Mouse (Mus musculus): ENCODE measurements around the gene Spred2. TPM values are rescaled to one million over a fixed set of nuclear protein-coding genes. Genes with fewer than 3 reads are reported as not detected.

Spred2 gene
- polyA plus RNA-seq, 1 experiment from 2014 or later: 7.4 TPM

DNA sequence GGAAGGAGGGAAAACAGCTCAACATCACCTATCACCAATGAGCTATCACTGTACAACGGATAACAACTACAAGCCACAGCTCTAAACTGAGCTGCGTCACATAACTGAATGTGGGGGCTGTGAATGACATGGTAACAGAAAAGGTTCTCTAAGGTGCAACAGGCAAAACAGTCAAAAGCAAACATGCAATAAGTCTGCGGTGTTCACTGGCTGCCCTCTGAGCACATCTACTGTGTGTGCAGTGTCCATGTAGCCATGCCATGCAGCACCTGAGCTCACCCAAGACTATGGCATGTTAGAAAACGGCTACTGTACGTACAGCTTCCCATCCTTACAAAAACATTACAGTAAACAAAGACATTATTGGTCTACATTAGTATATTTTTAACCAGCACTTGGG, 148.7 kb downstream of the Spred2 start:
- H3K27me3 ChIP-seq (replicated peaks): no peaks in the 10 kb centered on the region
- 91% methylated on average over 5 of the region's 5 CpGs for WGBS
- H3K4me3 ChIP-seq (replicated peaks): no peak overlapping the region
- no peak overlapping the region for H3K27ac ChIP-seq
- no peak overlapping the region for H3K9ac ChIP-seq
- H3K36me3 ChIP-seq: peaks cover 30% of the 10 kb centered on the region; the same call in 1 of the 2 replicates
- no peak for ATAC-seq (ENCODE audit: insufficient read depth, low FRiP score, low read depth)
- no peak overlapping the region for H3K4me2 ChIP-seq
- no peaks in the 10 kb centered on the region for H3K9me3 ChIP-seq
- no peaks in the 10 kb centered on the region for H3K4me1 ChIP-seq

Other genes starting within 250 kb of the Spred2 start
- gene Actr2, start 188.5 kb downstream of the Spred2 start, polyA plus RNA-seq (2015; fragmentation: Nextera tagmentation; extraction: Ambion mirVana): 127 and 132 TPM in 2 replicates